Mouse (Mus musculus) heart, postnatal 0 days (tissue): ENCODE results near the gene 2010300C02Rik. TPM values are rescaled to one million over a fixed set of nuclear protein-coding genes. Genes with fewer than 3 reads are reported as not detected.

Experiments
- ATAC-seq: fragments of 200-750 bp; cut with Nextera tagmentation; 2 replicates; pipeline ENCODE4 v1.8.0; 2017; ENCODE audit warnings: low read depth, moderate number of reproducible peaks, moderate library complexity; ENCODE audit not compliant: insufficient read depth
- DNase-seq: peaks from one replicate; pipeline ENCODE4 v3.0.0-alpha.2; 2016; ENCODE audit warnings: low spot score
- H3K27ac ChIP-seq: fragments of 300-500 bp; sonication (generic); 2 replicates; pipeline ENCODE4 v1.5.1; 2014; ENCODE audit warnings: low read depth, mild to moderate bottlenecking
- H3K27me3 ChIP-seq: fragments of 300-500 bp; sonication (generic); 2 replicates; pipeline ENCODE4 v1.6.1; 2014; ENCODE audit warnings: low read length, mixed read lengths; ENCODE audit not compliant: control insufficient read depth, insufficient read depth
- H3K36me3 ChIP-seq: fragments of 300-500 bp; sonication (generic); replicated peaks from 2 replicates; pipeline ENCODE4 v1.6.1; 2014; ENCODE audit warnings: low read length, mixed read lengths; ENCODE audit not compliant: control insufficient read depth, insufficient read depth
- H3K4me1 ChIP-seq: fragments of 300-500 bp; sonication (generic); 2 replicates; pipeline ENCODE4 v1.6.1; 2014; ENCODE audit warnings: antibody characterized with exemption; ENCODE audit not compliant: control insufficient read depth, insufficient read depth
- H3K4me2 ChIP-seq: fragments of 300-500 bp; sonication (generic); 2 replicates; pipeline ENCODE4 v1.6.1; 2014; ENCODE audit warnings: low read depth, mild to moderate bottlenecking, low read length, moderate library complexity
- H3K4me3 ChIP-seq: fragments of 300-500 bp; sonication (generic); 2 replicates; pipeline ENCODE4 v1.5.1; 2014; ENCODE audit warnings: low read depth, low read length
- H3K9ac ChIP-seq: fragments of 300-500 bp; sonication (generic); replicated peaks from 2 replicates; pipeline ENCODE4 v1.6.1; 2014; ENCODE audit warnings: low read depth, low read length, mixed read lengths
- H3K9me3 ChIP-seq: fragments of 300-500 bp; sonication (generic); replicated peaks from 2 replicates; pipeline ENCODE4 v1.6.1; 2016; ENCODE audit warnings: low read length; ENCODE audit not compliant: control insufficient read depth
- CTCF ChIP-seq: IDR thresholded peaks from 2 replicates; pipeline ENCODE4 v1.5.1; 2016; ENCODE audit warnings: antibody characterized with exemption, control low read depth, low read depth
- EP300 ChIP-seq: IDR thresholded peaks from 2 replicates; pipeline ENCODE4 v1.6.1; 2016; ENCODE audit warnings: antibody characterized with exemption, low read depth
- WGBS: fragments of 180-500 bp; shearing (Covaris S2); extraction: QIAGEN DNeasy Blood & Tissue Kit; methylation state at CpG from one replicate; pipeline ENCODE4 v1.1.7; 2014; 5-methylcytosine and 5-hydroxymethylcytosine counted together
- polyA plus RNA-seq: library from polyadenylated mRNA; unstranded; fragments of >200 nt; fragmentation: Nextera tagmentation; extraction: Ambion mirVana; gene quantifications from 2 replicates; pipeline ENCODE4 v1.2.1, GENCODE M21; 2015
- total RNA-seq: library from RNA; depleted of rRNA; stranded (reverse); fragments of >200 nt; gene quantifications from 2 replicates; pipeline ENCODE4 v1.2.3, GENCODE M21; 2014; ENCODE audit warnings: low replicate concordance

Gene 2010300C02Rik
- total and polyA plus RNA-seq, 2 experiments from 2014 or later: 0.46 to 1.0 TPM

GRCm38 (mm10) chr1:37630412-37631210, 89.3 kb downstream of the 2010300C02Rik start:
- H3K9me3 ChIP-seq: no peaks in the 10 kb centered on the region
- no peaks in the 10 kb centered on the region for H3K36me3 ChIP-seq
- no peaks in the 10 kb centered on the region for H3K4me1 ChIP-seq
- H3K27ac ChIP-seq: no peak overlapping the region
- 79% methylated on average over 10 of the region's 10 CpGs for WGBS
- H3K4me3 ChIP-seq: no peak overlapping the region
- H3K4me2 ChIP-seq: no peak overlapping the region
- TF ChIP-seq EP300 (no peak), CTCF (no peak)
- H3K9ac ChIP-seq: no peak overlapping the region
- no peak for ATAC-seq
- DNase-seq: no peak
- no peaks in the 10 kb centered on the region for H3K27me3 ChIP-seq

GRCm38 (mm10) chr1:37629876-37630275, 90.0 kb downstream of the 2010300C02Rik start:
- Histone ChIP-seq H3K4me1 (no peaks in the 10 kb centered on the region), H3K9ac (no peak overlapping the region), H3K4me3 (no peak overlapping the region), H3K36me3 (no peaks in the 10 kb centered on the region), H3K9me3 (no peaks in the 10 kb centered on the region), H3K27me3 (no peaks in the 10 kb centered on the region), H3K4me2 (no peak overlapping the region), H3K27ac (no peak overlapping the region)
- 92% methylated on average over 5 of the region's 5 CpGs for WGBS
- DNase-seq: no peak
- ATAC-seq: no peak
- TF ChIP-seq CTCF: no peak
- no peak for TF ChIP-seq EP300

GRCm38 (mm10) chr1:37628749-37629148, 91.1 kb downstream of the 2010300C02Rik start:
- H3K4me2 ChIP-seq: no peak overlapping the region
- no peak for TF ChIP-seq CTCF
- no peak for TF ChIP-seq EP300
- WGBS: 51% methylated on average over 6 of the region's 6 CpGs

GRCm38 (mm10) chr1:37624185-37624584, 95.7 kb downstream of the 2010300C02Rik start:
- Histone ChIP-seq H3K9ac (no peak overlapping the region), H3K9me3 (no peaks in the 10 kb centered on the region), H3K4me3 (no peak overlapping the region), H3K27me3 (no peaks in the 10 kb centered on the region), H3K4me1 (no peaks in the 10 kb centered on the region), H3K4me2 (no peak overlapping the region), H3K36me3 (no peaks in the 10 kb centered on the region), H3K27ac (no peak overlapping the region)
- no peak for TF ChIP-seq EP300
- TF ChIP-seq CTCF: peak; percentile 6; the same call in 1 of the 2 replicates
- DNase-seq (no peak), ATAC-seq (no peak)
- WGBS: 85% methylated on average over 17 of the region's 17 CpGs

More at GRCm38 (mm10) chr1:37628749-37629148, 91.1 kb downstream of the 2010300C02Rik start:
- H3K27me3 ChIP-seq: no peaks in the 10 kb centered on the region
- DNase-seq: no peak
- no peak overlapping the region for H3K4me3 ChIP-seq
- H3K9me3 ChIP-seq: no peaks in the 10 kb centered on the region
- H3K4me1 ChIP-seq: no peaks in the 10 kb centered on the region
- H3K27ac ChIP-seq: no peak overlapping the region
- no peak for ATAC-seq
- no peak overlapping the region for H3K9ac ChIP-seq
- H3K36me3 ChIP-seq: no peaks in the 10 kb centered on the region

GRCm38 (mm10) chr1:37622049-37622448, 97.8 kb downstream of the 2010300C02Rik start:
- Histone ChIP-seq H3K9ac (no peak overlapping the region), H3K27me3 (no peaks in the 10 kb centered on the region), H3K4me2 (no peak overlapping the region), H3K36me3 (no peaks in the 10 kb centered on the region), H3K4me1 (no peaks in the 10 kb centered on the region), H3K9me3 (no peaks in the 10 kb centered on the region), H3K4me3 (no peak overlapping the region), H3K27ac (peak overlapping the region; percentile 25; the same call in 1 of the 2 replicates)
- DNase-seq (no peak), ATAC-seq (no peak)
- no peak for TF ChIP-seq CTCF
- no peak for TF ChIP-seq EP300
- 80% methylated on average over 6 of the region's 6 CpGs for WGBS

GRCm38 (mm10) chr1:37619542-37619941, 100.3 kb downstream of the 2010300C02Rik start:
- Histone ChIP-seq H3K36me3 (no peaks in the 10 kb centered on the region), H3K4me1 (0 out of 2 replicates have a peak, but pooled peaks cover 6% of the 10 kb centered on the region), H3K4me2 (no peak overlapping the region), H3K27ac (no peak overlapping the region), H3K9me3 (no peaks in the 10 kb centered on the region), H3K27me3 (no peaks in the 10 kb centered on the region), H3K9ac (no peak overlapping the region), H3K4me3 (no peak overlapping the region)
- 44% methylated on average over 1 of the region's 1 CpGs for WGBS
- no peak for ATAC-seq
- DNase-seq: no peak
- TF ChIP-seq CTCF: no peak
